Mouse (Mus musculus) forebrain, embryonic 15.5 days (tissue): ENCODE data around the gene Xpo4. TPM values are rescaled to one million over a fixed set of nuclear protein-coding genes. Genes with fewer than 3 reads are reported as not detected.

ENCODE experiments used
- ATAC-seq: fragments of 200-750 bp; cut with Nextera tagmentation; replicated peaks from 2 replicates; pipeline ENCODE4 v1.8.0; 2017; ENCODE audit warnings: mild to moderate bottlenecking, moderate TSS enrichment, moderate library complexity
- H3K27ac ChIP-seq: fragments of 300-500 bp; sonication (generic); replicated peaks from 2 replicates; pipeline ENCODE4 v1.5.1; 2015; ENCODE audit warnings: mild to moderate bottlenecking, inconsistent platforms
- H3K27me3 ChIP-seq: fragments of 300-500 bp; sonication (generic); 2 replicates; pipeline ENCODE4 v1.6.1; 2015; ENCODE audit warnings: inconsistent platforms
- H3K36me3 ChIP-seq: fragments of 300-500 bp; sonication (generic); 2 replicates; pipeline ENCODE4 v1.6.1; 2015; ENCODE audit warnings: mild to moderate bottlenecking, inconsistent platforms
- H3K4me1 ChIP-seq: fragments of 300-500 bp; sonication (generic); 2 replicates; pipeline ENCODE4 v1.6.1; 2015; ENCODE audit warnings: inconsistent platforms
- H3K4me2 ChIP-seq: fragments of 300-500 bp; sonication (generic); replicated peaks from 2 replicates; pipeline ENCODE4 v1.6.1; 2015; ENCODE audit warnings: mild to moderate bottlenecking, inconsistent platforms
- H3K4me3 ChIP-seq: fragments of 300-500 bp; sonication (generic); 2 replicates; pipeline ENCODE4 v1.5.1; 2015; ENCODE audit warnings: mild to moderate bottlenecking, inconsistent platforms
- H3K9ac ChIP-seq: fragments of 300-500 bp; sonication (generic); replicated peaks from 2 replicates; pipeline ENCODE4 v1.6.1; 2015; ENCODE audit warnings: mild to moderate bottlenecking, inconsistent platforms
- H3K9me3 ChIP-seq: fragments of 300-500 bp; sonication (generic); 2 replicates; pipeline ENCODE4 v1.6.1; 2016; ENCODE audit warnings: inconsistent platforms
- WGBS: fragments of 180-500 bp; shearing (Covaris S2); methylation state at CpG from one replicate; pipeline ENCODE4 v1.1.7; 2015; ENCODE audit warnings: mixed read lengths; 5-methylcytosine and 5-hydroxymethylcytosine counted together
- polyA plus RNA-seq: library from polyadenylated mRNA; unstranded; fragments of >200 nt; fragmentation: Nextera tagmentation; extraction: Ambion mirVana; gene quantifications from 2 replicates; pipeline ENCODE4 v1.2.1, GENCODE M21; 2015

Gene Xpo4
- polyA plus RNA-seq, 1 experiment from 2014 or later, result 14.9 TPM

- Histone ChIP-seq H3K27me3 (no peaks in the 10 kb centered on the region), H3K4me3 (no peak overlapping the region), H3K4me1 (no peaks in the 10 kb centered on the region), H3K36me3 (peaks cover 3% of the 10 kb centered on the region; the same call in 1 of the 2 replicates), H3K9ac (no peak overlapping the region), H3K4me2 (no peak overlapping the region), H3K9me3 (no peaks in the 10 kb centered on the region), H3K27ac (no peak overlapping the region)
- WGBS, result 97% methylated on average over 2 of the region's 2 CpGs
- no peak for ATAC-seq
Observed at GRCm38 (mm10) chr14:57576364-57577060, 88.7 kb downstream of the Xpo4 start.

GRCm38 (mm10) chr14:57574792-57575587 is 90.2 kb downstream of the Xpo4 start:
- Histone ChIP-seq H3K4me1 (peaks cover 6% of the 10 kb centered on the region), H3K9ac (no peak overlapping the region), H3K9me3 (no peaks in the 10 kb centered on the region), H3K4me2 (no peak overlapping the region), H3K4me3 (no peak overlapping the region), H3K27ac (no peak overlapping the region), H3K36me3 (0 out of 2 replicates have a peak, but pooled peaks cover 2% of the 10 kb centered on the region), H3K27me3 (no peaks in the 10 kb centered on the region)
- WGBS, result 81% methylated on average over 6 of the region's 6 CpGs
- no peak for ATAC-seq

GRCm38 (mm10) chr14:57571155-57572133 is 93.8 kb downstream of the Xpo4 start, which contains the start of gene Eef1akmt1:
TSS of gene Eef1akmt1 (minus strand) at chr14:57571612.
- H3K36me3 ChIP-seq, result no peaks in the 10 kb centered on the region
- peak within 1 kb of the TSS; percentile 57 for H3K4me2 ChIP-seq
- no peaks in the 10 kb centered on the region for H3K9me3 ChIP-seq
- H3K27ac ChIP-seq, result peak within 1 kb of the TSS; percentile 63
- peak; percentile 100 for ATAC-seq
- peak within 1 kb of the TSS; percentile 67 for H3K4me3 ChIP-seq
- peak within 1 kb of the TSS; percentile 67 for H3K9ac ChIP-seq
- 9% methylated on average over 35 of the region's 35 CpGs for WGBS
- peaks cover 6% of the 10 kb centered on the region for H3K4me1 ChIP-seq
- no peaks in the 10 kb centered on the region for H3K27me3 ChIP-seq

GRCm38 (mm10) chr14:57565626-57566025 is 99.6 kb downstream of the Xpo4 start:
- no peak overlapping the region for H3K27ac ChIP-seq
- peaks cover 2% of the 10 kb centered on the region for H3K4me1 ChIP-seq
- no peaks in the 10 kb centered on the region for H3K27me3 ChIP-seq
- 91% methylated on average over 6 of the region's 6 CpGs for WGBS
- no peaks in the 10 kb centered on the region for H3K9me3 ChIP-seq
- no peak overlapping the region for H3K4me2 ChIP-seq
- no peak overlapping the region for H3K4me3 ChIP-seq
- H3K9ac ChIP-seq, result no peak overlapping the region
- ATAC-seq, result no peak
- H3K36me3 ChIP-seq, result 0 out of 2 replicates have a peak, but pooled peaks cover 2% of the 10 kb centered on the region

- Histone ChIP-seq H3K4me2 (no peak overlapping the region), H3K4me3 (no peak overlapping the region), H3K9me3 (no peaks in the 10 kb centered on the region), H3K4me1 (no peaks in the 10 kb centered on the region), H3K9ac (no peak overlapping the region), H3K36me3 (no peaks in the 10 kb centered on the region), H3K27ac (no peak overlapping the region), H3K27me3 (no peaks in the 10 kb centered on the region)
- no peak for ATAC-seq
- 93% methylated on average over 1 of the region's 1 CpGs for WGBS
Observed at GRCm38 (mm10) chr14:57556922-57557321, 108.3 kb downstream of the Xpo4 start.

- ATAC-seq, result no peak
- no peaks in the 10 kb centered on the region for H3K36me3 ChIP-seq
- 81% methylated on average over 7 of the region's 7 CpGs for WGBS
Observed at GRCm38 (mm10) chr14:57555471-57556070, 109.7 kb downstream of the Xpo4 start.

GRCm38 (mm10) chr14:57554434-57554833 is 110.8 kb downstream of the Xpo4 start:
- Histone ChIP-seq H3K4me3 (no peak overlapping the region), H3K27me3 (no peaks in the 10 kb centered on the region), H3K27ac (no peak overlapping the region), H3K9me3 (no peaks in the 10 kb centered on the region), H3K4me1 (no peaks in the 10 kb centered on the region), H3K36me3 (0 out of 2 replicates have a peak, but pooled peaks cover 3% of the 10 kb centered on the region), H3K4me2 (no peak overlapping the region), H3K9ac (no peak overlapping the region)
- ATAC-seq, result no peak
- 93% methylated on average over 5 of the region's 5 CpGs for WGBS

More at GRCm38 (mm10) chr14:57555471-57556070, 109.7 kb downstream of the Xpo4 start:
- H3K27ac ChIP-seq, result no peak overlapping the region
- H3K4me3 ChIP-seq, result no peak overlapping the region
- no peak overlapping the region for H3K9ac ChIP-seq
- no peak overlapping the region for H3K4me2 ChIP-seq
- H3K4me1 ChIP-seq, result no peaks in the 10 kb centered on the region
- no peaks in the 10 kb centered on the region for H3K27me3 ChIP-seq
- no peaks in the 10 kb centered on the region for H3K9me3 ChIP-seq

GRCm38 (mm10) chr14:57552945-57553344 is 112.3 kb downstream of the Xpo4 start:
- H3K9me3 ChIP-seq, result no peaks in the 10 kb centered on the region
- 0 out of 2 replicates have a peak, but pooled peaks cover 3% of the 10 kb centered on the region for H3K36me3 ChIP-seq
- ATAC-seq, result no peak
- H3K4me3 ChIP-seq, result no peak overlapping the region
- H3K27ac ChIP-seq, result no peak overlapping the region
- no peaks in the 10 kb centered on the region for H3K4me1 ChIP-seq
- no peak overlapping the region for H3K9ac ChIP-seq
- H3K4me2 ChIP-seq, result no peak overlapping the region
- H3K27me3 ChIP-seq, result no peaks in the 10 kb centered on the region

GRCm38 (mm10) chr14:57547062-57547461 is 118.2 kb downstream of the Xpo4 start:
- H3K4me3 ChIP-seq, result no peak overlapping the region
- H3K27ac ChIP-seq, result no peak overlapping the region
- H3K9ac ChIP-seq, result no peak overlapping the region
- no peaks in the 10 kb centered on the region for H3K27me3 ChIP-seq
- no peaks in the 10 kb centered on the region for H3K9me3 ChIP-seq
- ATAC-seq, result no peak
- H3K36me3 ChIP-seq, result 0 out of 2 replicates have a peak, but pooled peaks cover 3% of the 10 kb centered on the region
- 83% methylated on average over 5 of the region's 5 CpGs for WGBS
- H3K4me2 ChIP-seq, result no peak overlapping the region
- H3K4me1 ChIP-seq, result no peaks in the 10 kb centered on the region

GRCm38 (mm10) chr14:57546557-57547021 is 118.6 kb downstream of the Xpo4 start:
- 31% methylated on average over 13 of the region's 13 CpGs for WGBS
- Histone ChIP-seq H3K4me1 (no peaks in the 10 kb centered on the region), H3K9me3 (no peaks in the 10 kb centered on the region), H3K4me2 (no peak overlapping the region), H3K27ac (no peak overlapping the region), H3K9ac (no peak overlapping the region), H3K36me3 (0 out of 2 replicates have a peak, but pooled peaks cover 3% of the 10 kb centered on the region), H3K27me3 (no peaks in the 10 kb centered on the region), H3K4me3 (no peak overlapping the region)
- no peak for ATAC-seq

- Histone ChIP-seq H3K4me2 (no peak overlapping the region), H3K9ac (no peak overlapping the region), H3K4me1 (no peaks in the 10 kb centered on the region), H3K4me3 (no peak overlapping the region), H3K36me3 (0 out of 2 replicates have a peak, but pooled peaks cover 3% of the 10 kb centered on the region), H3K9me3 (no peaks in the 10 kb centered on the region), H3K27ac (no peak overlapping the region), H3K27me3 (no peaks in the 10 kb centered on the region)
- ATAC-seq, result no peak
- 88% methylated on average over 8 of the region's 8 CpGs for WGBS
Observed at GRCm38 (mm10) chr14:57546131-57546530, 119.1 kb downstream of the Xpo4 start.
